Comparison of ENCODE assay signal across 23 mouse cellular contexts in the genomic region with DNA sequence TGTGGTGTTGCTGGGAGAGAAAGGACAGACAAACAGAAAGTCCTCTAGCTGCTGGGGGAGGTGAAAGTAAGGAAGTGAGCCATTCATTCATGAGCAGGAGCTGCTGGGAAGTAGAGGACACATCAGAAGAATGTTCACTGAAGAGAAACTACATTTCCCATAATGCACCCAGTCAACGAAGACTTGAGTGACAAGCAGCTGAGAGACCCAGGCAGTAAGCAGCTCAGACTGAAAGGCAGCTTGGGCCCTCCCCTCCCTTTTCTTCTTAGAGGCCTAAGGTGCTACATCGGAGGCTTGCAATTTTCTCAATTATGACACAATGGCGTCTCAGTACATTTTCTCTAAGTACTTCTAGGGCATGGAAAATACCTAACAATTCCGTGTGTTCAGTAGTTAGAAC. TPM values are rescaled to one million over a fixed set of nuclear protein-coding genes. Genes with fewer than 3 reads are reported as not detected.
DNase-seq lines count a peak whose midpoint lies in the region; ATAC-seq lines count a peak whose summit lies in the region.
"Had no signal": no experiment of that assay in that cellular context is flagged by ENCODE, and none has a peak within 500 bp of the region (broad histone marks: within the 10 kb centered on the region; RNA-seq: fewer than 3 reads in every experiment).

No protein-coding gene starts in this region.

- no peak overlapping the region for H3K4me2 ChIP-seq in midbrain, embryonic 13.5 days (replicated peaks)
- no peak overlapping the region for H3K4me2 ChIP-seq in midbrain, embryonic 16.5 days (ENCODE audit: low read length)
- no peak overlapping the region for H3K4me2 ChIP-seq in forebrain, embryonic 12.5 days
- H3K4me2 ChIP-seq: embryonic facial prominence, embryonic 13.5 days; heart, embryonic 11.5 days; hindbrain, embryonic 12.5 days; neural tube, embryonic 15.5 days had no signal

- H3K4me1 ChIP-seq in midbrain, embryonic 13.5 days (replicated peaks), result no peaks in the 10 kb centered on the region
- H3K4me1 ChIP-seq in midbrain, embryonic 16.5 days (ENCODE audit: control insufficient read depth, insufficient read depth, low read length), result no peaks in the 10 kb centered on the region
- no peaks in the 10 kb centered on the region for H3K4me1 ChIP-seq in forebrain, embryonic 12.5 days
- H3K4me1 ChIP-seq: hindbrain, embryonic 12.5 days; megakaryocyte, embryonic 14.5 days; neural tube, embryonic 15.5 days had no signal

- no peaks in the 10 kb centered on the region for H3K36me3 ChIP-seq in midbrain, embryonic 13.5 days
- H3K36me3 ChIP-seq in midbrain, embryonic 16.5 days (ENCODE audit: control insufficient read depth, insufficient read depth, low read length), result no peaks in the 10 kb centered on the region
- no peaks in the 10 kb centered on the region for H3K36me3 ChIP-seq in forebrain, embryonic 12.5 days (replicated peaks)
- H3K36me3 ChIP-seq: G1E; hindbrain, embryonic 12.5 days; limb, embryonic 10.5 days; neural tube, embryonic 15.5 days had no signal

- peak; percentile 84 for DNase-seq in R1 (ENCODE audit: low read depth, low spot score)
- peak; percentile 57 for DNase-seq in retina, postnatal 1 day
- no peak for DNase-seq in layer of hippocampus, postnatal 36 days
- DNase-seq in lung, postnatal 10 days, result no peak
- DNase-seq: adrenal gland, postnatal 25 days; cerebellum, adult 11-12 months; cerebellum, postnatal 14 days; heart, postnatal 10 days; kidney, postnatal 10 days; liver, postnatal 0 days; lung, postnatal 14 days; right cerebral cortex, postnatal 4 days; thymus, postnatal 14 days had no signal

- H3K27ac ChIP-seq in midbrain, embryonic 13.5 days, result no peak overlapping the region
- no peak overlapping the region for H3K27ac ChIP-seq in midbrain, embryonic 16.5 days (ENCODE audit: low read length)
- no peak overlapping the region for H3K27ac ChIP-seq in forebrain, embryonic 12.5 days
- H3K27ac ChIP-seq: embryonic facial prominence, embryonic 13.5 days; hindbrain, embryonic 12.5 days; limb, embryonic 10.5 days; neural tube, embryonic 15.5 days had no signal

- H3K4me3 ChIP-seq in midbrain, embryonic 13.5 days (replicated peaks), result no peak overlapping the region
- H3K4me3 ChIP-seq in midbrain, embryonic 16.5 days (ENCODE audit: low read depth, low read length), result no peak overlapping the region
- H3K4me3 ChIP-seq in forebrain, embryonic 12.5 days (replicated peaks), result no peak overlapping the region
- H3K4me3 ChIP-seq: embryonic facial prominence, embryonic 13.5 days; hindbrain, embryonic 12.5 days; limb, embryonic 10.5 days; megakaryocyte, embryonic 14.5 days; neural tube, embryonic 15.5 days had no signal

- no peaks in the 10 kb centered on the region for H3K27me3 ChIP-seq in midbrain, embryonic 13.5 days
- H3K27me3 ChIP-seq in midbrain, embryonic 16.5 days (ENCODE audit: control insufficient read depth, insufficient read depth, low read depth, low read length), result no peaks in the 10 kb centered on the region
- no peaks in the 10 kb centered on the region for H3K27me3 ChIP-seq in forebrain, embryonic 12.5 days
- H3K27me3 ChIP-seq: embryonic facial prominence, embryonic 13.5 days; hindbrain, embryonic 12.5 days; neural tube, embryonic 15.5 days had no signal

- H3K9me3 ChIP-seq in midbrain, embryonic 13.5 days, result no peaks in the 10 kb centered on the region
- no peaks in the 10 kb centered on the region for H3K9me3 ChIP-seq in midbrain, embryonic 16.5 days (replicated peaks; ENCODE audit: control insufficient read depth, low read length, poor library complexity, severe bottlenecking)
- H3K9me3 ChIP-seq in forebrain, embryonic 12.5 days, result no peaks in the 10 kb centered on the region
- H3K9me3 ChIP-seq: embryonic facial prominence, embryonic 13.5 days; G1E; hindbrain, embryonic 12.5 days; limb, embryonic 10.5 days; neural tube, embryonic 15.5 days had no signal

- peak; percentile 70; the same call in 1 of the 2 replicates for ATAC-seq in midbrain, embryonic 13.5 days
- no peak for ATAC-seq in midbrain, embryonic 16.5 days
- peak; percentile 75 for ATAC-seq in forebrain, embryonic 12.5 days (ENCODE audit: low FRiP score)
- ATAC-seq: liver, postnatal 0 days had no signal

- 48% methylated on average over 4 of the region's 4 CpGs for WGBS in midbrain, embryonic 13.5 days
- WGBS in midbrain, embryonic 16.5 days, result 56% methylated on average over 4 of the region's 4 CpGs
- 41% methylated on average over 4 of the region's 4 CpGs for WGBS in forebrain, embryonic 12.5 days

- no peak overlapping the region for H3K9ac ChIP-seq in midbrain, embryonic 13.5 days (replicated peaks)
- no peak overlapping the region for H3K9ac ChIP-seq in midbrain, embryonic 16.5 days (ENCODE audit: low read depth, low read length)
- no peak overlapping the region for H3K9ac ChIP-seq in forebrain, embryonic 12.5 days
- H3K9ac ChIP-seq: embryonic facial prominence, embryonic 13.5 days; hindbrain, embryonic 12.5 days; liver, postnatal 0 days; neural tube, embryonic 15.5 days had no signal

RNA-seq across cellular contexts. Expression of a gene that starts 31.0 kb away (rescaled TPM):
- polyA plus RNA-seq in midbrain, embryonic 13.5 days (2015; fragmentation: Nextera tagmentation; extraction: Ambion mirVana), result 2.2 and 2.9 TPM in 2 replicates
- polyA plus RNA-seq in midbrain, embryonic 16.5 days (2015; fragmentation: Nextera tagmentation; extraction: Ambion mirVana), result 2.5 and 2.7 TPM in 2 replicates
- polyA plus RNA-seq in forebrain, embryonic 12.5 days (2016; fragmentation: Nextera tagmentation; extraction: Ambion mirVana), result 2.2 and 2.6 TPM in 2 replicates
- 10 to 100 TPM; 21.8 to 27.3 TPM for total RNA-seq in layer of hippocampus, postnatal 36 days (2021)
- polyA plus RNA-seq: G1E had no signal

Comparison
In these comparisons a context has a peak if more than half of its experiments do, and no peak if none do; other contexts are left out.
1. DNase-seq: peak in R1 (single experiment) and retina, postnatal 1 day (single experiment); none in layer of hippocampus, postnatal 36 days (0 of 2) and lung, postnatal 10 days (single experiment).